Mouse (Mus musculus) liver, embryonic 16.5 days (tissue): ENCODE results near the gene Pxylp1. TPM values are rescaled to one million over a fixed set of nuclear protein-coding genes. Genes with fewer than 3 reads are reported as not detected.

Experiments
- ATAC-seq: fragments of 200-750 bp; cut with Nextera tagmentation; 2 replicates; pipeline ENCODE4 v1.8.0; 2017; ENCODE audit warnings: low read depth, mild to moderate bottlenecking, moderate number of reproducible peaks, moderate library complexity
- H3K27ac ChIP-seq: fragments of 300-500 bp; sonication (generic); 2 replicates; pipeline ENCODE4 v1.5.1; 2014; ENCODE audit warnings: mild to moderate bottlenecking, low read length
- H3K27me3 ChIP-seq: fragments of 300-500 bp; sonication (generic); 2 replicates; pipeline ENCODE4 v1.6.1; 2014; ENCODE audit warnings: low read depth, low read length, mixed read lengths; ENCODE audit not compliant: control insufficient read depth, insufficient read depth
- H3K36me3 ChIP-seq: fragments of 300-500 bp; sonication (generic); 2 replicates; pipeline ENCODE4 v1.6.1; 2014; ENCODE audit warnings: mild to moderate bottlenecking; ENCODE audit not compliant: control insufficient read depth, insufficient read depth
- H3K4me1 ChIP-seq: fragments of 300-500 bp; sonication (generic); 2 replicates; pipeline ENCODE4 v1.6.1; 2014; ENCODE audit warnings: low read depth, low read length, mixed read lengths; ENCODE audit not compliant: control insufficient read depth
- H3K4me2 ChIP-seq: fragments of 300-500 bp; sonication (generic); 2 replicates; pipeline ENCODE4 v1.6.1; 2014; ENCODE audit warnings: low read depth, low read length, mixed read lengths
- H3K4me3 ChIP-seq: fragments of 300-500 bp; sonication (generic); 2 replicates; pipeline ENCODE4 v1.5.1; 2014; ENCODE audit warnings: low read depth, mild to moderate bottlenecking, low read length
- H3K9ac ChIP-seq: fragments of 300-500 bp; sonication (generic); 2 replicates; pipeline ENCODE4 v1.6.1; 2014; ENCODE audit warnings: low read depth, low read length
- H3K9me3 ChIP-seq: fragments of 300-500 bp; sonication (generic); replicated peaks from 2 replicates; pipeline ENCODE4 v1.6.1; 2016; ENCODE audit warnings: low read length; ENCODE audit not compliant: control insufficient read depth
- WGBS: fragments of 180-500 bp; shearing (Covaris S2); extraction: QIAGEN DNeasy Blood & Tissue Kit; methylation state at CpG from one replicate; pipeline ENCODE4 v1.1.7; 2014; ENCODE audit not compliant: insufficient replicate concordance; 5-methylcytosine and 5-hydroxymethylcytosine counted together
- polyA plus RNA-seq: library from polyadenylated mRNA; unstranded; fragments of >200 nt; fragmentation: Nextera tagmentation; extraction: Ambion mirVana; gene quantifications from 2 replicates; pipeline ENCODE4 v1.2.1, GENCODE M21; 2015

The Pxylp1 gene
- polyA plus RNA-seq, 1 experiment from 2014 or later: 6.3 TPM

DNA sequence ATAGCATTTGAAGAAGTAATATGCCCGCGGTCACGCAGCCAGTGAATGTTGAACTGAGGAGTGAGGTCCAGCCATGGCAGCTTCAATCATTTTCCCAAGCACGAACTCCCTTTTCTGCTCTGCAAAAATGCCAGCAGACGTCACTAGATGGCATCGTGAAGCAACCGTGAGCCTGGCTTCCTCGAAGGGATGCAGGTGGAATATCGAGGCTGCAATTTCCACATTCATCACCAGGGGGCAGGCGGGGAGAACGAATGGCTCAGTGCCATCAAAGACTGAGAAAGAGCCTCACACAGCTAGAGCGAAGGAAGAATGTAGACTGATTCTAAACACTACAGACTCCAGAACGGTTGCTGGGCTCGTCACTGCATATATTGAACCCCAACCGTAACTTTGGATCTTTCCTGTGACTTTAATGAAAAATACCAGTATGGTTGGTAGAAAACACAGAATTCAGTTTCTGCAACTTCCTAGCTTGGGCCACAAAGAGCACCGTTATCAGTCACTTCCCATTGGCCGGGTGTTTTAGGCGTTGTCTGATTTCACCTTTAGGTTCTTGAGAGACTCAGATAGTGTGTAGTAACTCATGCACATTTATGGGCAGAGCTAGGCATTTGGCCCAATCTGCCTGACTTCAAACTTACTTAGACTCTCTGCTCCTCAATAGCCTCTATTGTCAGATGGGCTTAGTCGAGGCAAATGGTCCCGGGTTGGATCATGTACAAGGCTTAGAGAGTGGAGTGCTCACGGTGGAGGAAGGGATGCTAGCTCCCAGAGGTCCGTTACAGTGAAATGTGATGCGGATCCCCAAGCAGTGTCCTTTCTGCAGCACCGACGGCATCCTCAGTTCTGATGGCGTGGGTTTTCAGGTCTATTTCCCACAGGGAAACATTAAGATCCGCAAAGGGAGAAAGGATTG is 24.4 kb upstream of the Pxylp1 start:
- no peaks in the 10 kb centered on the region; the same call in none of the 2 replicates for H3K27me3 ChIP-seq
- 0 out of 2 replicates have a peak, but pooled peaks have one; percentile 19 for ATAC-seq
- 31% methylated on average over 27 of the region's 27 CpGs for WGBS
- H3K9me3 ChIP-seq: no peaks in the 10 kb centered on the region
- no peak overlapping the region for H3K4me3 ChIP-seq
- H3K4me2 ChIP-seq: no peak overlapping the region
- H3K4me1 ChIP-seq: no peaks in the 10 kb centered on the region
- H3K27ac ChIP-seq: no peak overlapping the region
- no peak overlapping the region for H3K9ac ChIP-seq
- H3K36me3 ChIP-seq: no peaks in the 10 kb centered on the region

DNA sequence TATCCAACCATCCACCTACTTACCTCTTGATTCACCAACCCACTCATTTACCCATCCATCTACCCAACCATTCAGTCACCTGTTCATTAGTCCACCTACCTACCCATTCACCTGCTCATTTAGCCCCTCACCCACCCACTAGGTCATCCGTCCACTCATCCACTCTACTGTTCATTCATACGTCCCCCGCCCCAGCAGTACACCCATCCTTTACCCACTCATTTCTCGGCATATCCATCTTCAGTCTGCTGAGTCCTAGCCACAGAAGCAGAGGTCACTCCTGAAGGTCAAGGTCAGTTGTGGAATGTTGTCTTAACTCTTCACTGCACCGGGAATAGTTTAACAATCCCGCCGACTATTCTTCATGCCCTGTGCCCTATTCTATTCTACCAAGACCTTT is 23.6 kb upstream of the Pxylp1 start:
- H3K36me3 ChIP-seq: no peaks in the 10 kb centered on the region
- H3K9me3 ChIP-seq: no peaks in the 10 kb centered on the region
- ATAC-seq: no peak
- H3K27me3 ChIP-seq: no peaks in the 10 kb centered on the region; the same call in none of the 2 replicates
- H3K4me1 ChIP-seq: no peaks in the 10 kb centered on the region
- H3K4me3 ChIP-seq: no peak overlapping the region
- H3K4me2 ChIP-seq: no peak overlapping the region
- WGBS: 54% methylated on average over 7 of the region's 7 CpGs
- no peak overlapping the region for H3K27ac ChIP-seq
- no peak overlapping the region for H3K9ac ChIP-seq

GRCm38 (mm10) chr9:96914851-96915250 is 22.4 kb upstream of the Pxylp1 start:
- Histone ChIP-seq H3K4me1 (no peaks in the 10 kb centered on the region), H3K36me3 (no peaks in the 10 kb centered on the region), H3K9ac (no peak overlapping the region), H3K4me3 (no peak overlapping the region), H3K4me2 (no peak overlapping the region), H3K9me3 (no peaks in the 10 kb centered on the region), H3K27me3 (no peaks in the 10 kb centered on the region; the same call in none of the 2 replicates), H3K27ac (no peak overlapping the region)
- 67% methylated on average over 6 of the region's 6 CpGs for WGBS
- ATAC-seq: no peak

- Histone ChIP-seq H3K4me3 (no peak overlapping the region), H3K36me3 (no peaks in the 10 kb centered on the region), H3K27ac (no peak overlapping the region), H3K4me1 (no peaks in the 10 kb centered on the region), H3K9me3 (no peaks in the 10 kb centered on the region), H3K9ac (no peak overlapping the region), H3K4me2 (no peak overlapping the region), H3K27me3 (no peaks in the 10 kb centered on the region; the same call in none of the 2 replicates)
- no peak for ATAC-seq
- 63% methylated on average over 3 of the region's 3 CpGs for WGBS
These were observed 21.5 kb upstream of the Pxylp1 start for GRCm38 (mm10) chr9:96914005-96914404.

DNA sequence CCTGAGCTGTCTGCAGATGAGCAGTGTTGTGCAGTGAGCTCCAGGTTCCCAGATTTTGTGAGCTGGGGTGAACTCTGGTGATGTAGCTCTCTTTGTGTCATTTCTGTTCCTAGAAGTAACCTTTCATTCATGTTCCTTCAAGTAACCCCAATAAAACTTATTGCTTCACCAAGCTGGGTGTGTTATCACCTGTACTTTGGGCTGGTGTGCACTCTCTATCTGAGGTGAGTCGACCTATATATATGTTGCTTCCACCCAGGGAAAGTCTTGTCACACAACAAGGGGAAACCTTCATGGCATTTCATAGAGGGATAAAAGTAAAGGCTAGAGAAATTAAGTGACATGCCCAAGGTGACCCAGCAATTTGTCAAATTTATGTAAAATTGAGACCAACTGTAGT is 17.0 kb upstream of the Pxylp1 start:
- no peaks in the 10 kb centered on the region for H3K9me3 ChIP-seq
- H3K9ac ChIP-seq: no peak overlapping the region
- no peaks in the 10 kb centered on the region for H3K4me1 ChIP-seq
- 51% methylated on average over 1 of the region's 1 CpGs for WGBS
- no peak overlapping the region for H3K4me2 ChIP-seq
- H3K4me3 ChIP-seq: no peak overlapping the region
- ATAC-seq: no peak
- H3K27ac ChIP-seq: no peak overlapping the region
- H3K27me3 ChIP-seq: no peaks in the 10 kb centered on the region; the same call in 1 of the 2 replicates
- no peaks in the 10 kb centered on the region for H3K36me3 ChIP-seq

DNA sequence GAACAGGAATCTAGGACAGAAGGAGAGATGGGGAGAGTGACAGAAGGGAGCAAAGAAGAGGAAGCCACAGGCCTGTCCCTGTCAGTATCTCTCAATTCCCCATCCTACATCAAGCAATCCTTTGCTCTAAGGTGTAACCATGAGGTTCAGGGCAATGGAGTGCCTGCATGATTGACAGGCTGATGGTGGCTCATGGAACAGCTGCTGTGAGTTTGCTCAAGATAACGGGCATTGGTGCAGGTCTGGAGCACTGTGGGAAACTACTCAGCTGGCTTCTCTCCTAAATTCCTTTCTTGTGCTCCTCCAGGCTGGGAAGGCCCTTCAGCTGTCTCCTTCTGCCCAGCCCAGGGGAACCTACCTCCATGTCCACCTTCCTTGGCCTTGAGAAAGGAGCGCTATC is 16.3 kb upstream of the Pxylp1 start:
- no peaks in the 10 kb centered on the region; the same call in 1 of the 2 replicates for H3K27me3 ChIP-seq
- WGBS: 62% methylated on average over 2 of the region's 2 CpGs
- H3K4me2 ChIP-seq: no peak overlapping the region
- H3K9ac ChIP-seq: no peak overlapping the region
- no peak overlapping the region for H3K4me3 ChIP-seq
- H3K36me3 ChIP-seq: no peaks in the 10 kb centered on the region
- H3K27ac ChIP-seq: no peak overlapping the region
- H3K4me1 ChIP-seq: no peaks in the 10 kb centered on the region
- H3K9me3 ChIP-seq: no peaks in the 10 kb centered on the region
- no peak for ATAC-seq

DNA sequence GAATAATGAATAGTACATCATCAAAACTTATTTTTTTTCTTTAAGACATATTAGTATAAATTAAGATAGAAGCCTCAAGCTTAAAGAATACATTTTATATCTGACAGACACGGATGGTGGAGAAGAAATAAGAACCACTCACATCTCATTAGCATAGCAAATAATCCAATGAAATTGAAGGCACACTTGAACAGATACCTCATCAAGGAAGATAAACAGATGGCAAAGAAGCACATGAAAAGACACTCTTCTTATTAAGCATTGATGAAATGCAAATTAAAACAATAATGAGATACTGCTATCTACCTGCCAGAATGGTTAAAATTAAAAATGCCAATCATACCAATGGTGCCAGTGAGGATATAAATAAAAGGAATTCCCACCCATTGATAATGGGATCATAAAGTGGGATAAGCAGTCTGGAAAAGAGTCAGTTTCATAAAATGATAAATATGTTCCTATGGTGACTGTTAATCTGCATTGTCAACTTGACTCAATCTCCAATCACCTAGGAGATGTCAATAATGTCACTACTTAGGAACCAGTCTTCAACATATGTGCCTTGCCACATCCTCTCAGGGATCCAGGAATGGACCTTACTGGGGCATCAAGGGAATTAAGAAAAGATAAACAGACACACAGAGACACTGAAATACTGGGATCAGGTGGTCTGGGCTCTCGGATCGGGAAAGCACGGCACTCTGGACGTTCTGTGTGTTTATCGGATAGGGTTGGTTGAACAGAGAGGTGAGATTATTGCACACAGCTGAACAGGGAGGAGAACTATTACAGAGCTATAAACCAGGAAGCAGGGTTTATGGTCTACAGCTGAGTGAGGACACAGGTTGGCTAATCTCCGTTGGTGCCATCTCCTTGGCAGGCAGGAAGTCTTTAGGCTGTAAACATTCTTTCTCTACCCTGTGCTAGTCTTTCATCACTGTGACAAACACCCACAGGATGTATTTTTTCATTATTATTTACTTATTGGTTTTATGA is 12.2 kb upstream of the Pxylp1 start:
- WGBS: 72% methylated on average over 7 of the region's 7 CpGs
- H3K9ac ChIP-seq: no peak overlapping the region
- no peak overlapping the region for H3K4me3 ChIP-seq
- no peaks in the 10 kb centered on the region for H3K9me3 ChIP-seq
- no peak overlapping the region for H3K27ac ChIP-seq
- no peaks in the 10 kb centered on the region for H3K27me3 ChIP-seq
- H3K36me3 ChIP-seq: no peaks in the 10 kb centered on the region
- H3K4me1 ChIP-seq: no peaks in the 10 kb centered on the region
- no peak for ATAC-seq
- H3K4me2 ChIP-seq: no peak overlapping the region

DNA sequence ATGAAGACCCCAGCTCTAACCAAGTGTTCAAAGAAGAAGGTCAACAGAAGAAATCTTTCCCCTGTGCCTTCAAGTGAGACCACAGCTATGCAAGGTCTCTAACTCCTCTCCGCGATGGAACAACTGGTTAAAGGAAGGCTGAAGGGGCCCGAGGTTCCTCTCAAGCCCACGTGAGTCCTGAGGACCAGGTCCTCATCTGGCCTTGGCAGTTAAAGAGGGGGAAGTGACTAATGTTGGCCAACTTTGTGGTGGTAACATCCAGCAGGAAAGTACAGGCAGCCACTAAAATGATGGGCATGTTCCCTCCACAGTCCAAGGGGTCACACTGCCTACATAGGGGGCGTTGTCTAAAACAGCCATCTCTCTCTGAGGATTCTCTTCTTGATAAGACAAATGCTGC is 7.2 kb upstream of the Pxylp1 start:
- H3K4me1 ChIP-seq: no peaks in the 10 kb centered on the region
- 23% methylated on average over 5 of the region's 5 CpGs for WGBS
- no peaks in the 10 kb centered on the region for H3K27me3 ChIP-seq
- no peak overlapping the region; the same call in 1 of the 2 replicates for H3K27ac ChIP-seq
- H3K4me3 ChIP-seq: no peak overlapping the region
- no peak; the same call in 1 of the 2 replicates for ATAC-seq
- no peak overlapping the region for H3K4me2 ChIP-seq
- no peaks in the 10 kb centered on the region for H3K36me3 ChIP-seq
- H3K9me3 ChIP-seq: no peaks in the 10 kb centered on the region
- H3K9ac ChIP-seq: no peak overlapping the region
